Mouse (Mus musculus) forebrain, embryonic 14.5 days (tissue): ENCODE measurements around the gene Dtnb. TPM values are rescaled to one million over a fixed set of nuclear protein-coding genes. Genes with fewer than 3 reads are reported as not detected.

Source experiments
- ATAC-seq: fragments of 200-750 bp; cut with Nextera tagmentation; 2 replicates; pipeline ENCODE4 v1.8.0; 2017; ENCODE audit warnings: mild to moderate bottlenecking, moderate library complexity
- DNase-seq: peaks from one replicate; pipeline ENCODE4 v3.0.0-alpha.2; 2015; ENCODE audit warnings: low spot score
- H3K27ac ChIP-seq: fragments of 300-500 bp; sonication (generic); 2 replicates; pipeline ENCODE4 v1.5.1; 2014; ENCODE audit warnings: low read depth, mild to moderate bottlenecking, control low read depth, low read length, moderate library complexity
- H3K27me3 ChIP-seq: fragments of 300-500 bp; sonication (generic); replicated peaks from 2 replicates; pipeline ENCODE4 v1.6.1; 2014; ENCODE audit warnings: low read length, control low read depth, mixed read lengths; ENCODE audit not compliant: control insufficient read depth, insufficient read depth
- H3K36me3 ChIP-seq: fragments of 300-500 bp; sonication (generic); 2 replicates; pipeline ENCODE4 v1.6.1; 2014; ENCODE audit warnings: low read length, control low read depth; ENCODE audit not compliant: control insufficient read depth, insufficient read depth
- H3K4me1 ChIP-seq: fragments of 300-500 bp; sonication (generic); 2 replicates; pipeline ENCODE4 v1.6.1; 2014; ENCODE audit warnings: antibody characterized with exemption, low read length, control low read depth; ENCODE audit not compliant: control insufficient read depth, insufficient read depth
- H3K4me2 ChIP-seq: fragments of 300-500 bp; sonication (generic); 2 replicates; pipeline ENCODE4 v1.6.1; 2014; ENCODE audit warnings: mild to moderate bottlenecking, control low read depth, low read length
- H3K4me3 ChIP-seq: fragments of 300-500 bp; sonication (generic); 2 replicates; pipeline ENCODE4 v1.5.1; 2014; ENCODE audit warnings: low read depth, low read length, control low read depth
- H3K9ac ChIP-seq: fragments of 300-500 bp; sonication (generic); 2 replicates; pipeline ENCODE4 v1.6.1; 2014; ENCODE audit warnings: mild to moderate bottlenecking, low read length, control low read depth, moderate library complexity
- H3K9me3 ChIP-seq: fragments of 300-500 bp; sonication (generic); replicated peaks from 2 replicates; pipeline ENCODE4 v1.6.1; 2016; ENCODE audit warnings: low read length, control low read depth, mixed read lengths; ENCODE audit not compliant: control insufficient read depth
- WGBS: fragments of 180-500 bp; shearing (Covaris S2); extraction: QIAGEN DNeasy Blood & Tissue Kit; methylation state at CpG from one replicate; pipeline ENCODE4 v1.1.7; 2014; 5-methylcytosine and 5-hydroxymethylcytosine counted together
- polyA plus RNA-seq: library from polyadenylated mRNA; unstranded; fragments of >200 nt; fragmentation: Nextera tagmentation; extraction: Ambion mirVana; gene quantifications from 2 replicates; pipeline ENCODE4 v1.2.1, GENCODE M21; 2014

Gene Dtnb
- polyA plus RNA-seq, 1 experiment from 2014 or later, result 27.3 TPM

DNA sequence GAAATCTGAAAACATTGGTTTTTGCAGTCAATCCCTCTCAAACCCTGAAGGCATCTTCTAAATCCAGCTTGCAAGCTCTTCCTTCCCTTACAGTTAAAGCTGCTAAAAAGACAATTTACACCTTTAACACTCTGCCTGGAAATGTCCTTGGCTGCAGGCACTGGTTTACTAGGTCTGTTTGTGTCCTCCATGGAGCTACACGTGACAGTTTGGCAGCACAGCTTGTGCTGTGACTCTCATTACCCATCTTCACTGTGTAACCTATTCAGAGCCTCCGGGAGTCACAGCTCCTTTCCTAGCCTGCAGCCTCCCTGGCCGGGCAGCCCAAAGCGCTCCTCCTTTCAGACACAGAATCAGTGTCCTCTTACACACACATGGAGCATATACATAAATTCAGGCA is 8.5 kb upstream of the Dtnb start:
- Histone ChIP-seq H3K27me3 (no peaks in the 10 kb centered on the region), H3K27ac (no peak overlapping the region), H3K4me2 (no peak overlapping the region), H3K36me3 (no peaks in the 10 kb centered on the region), H3K9me3 (no peaks in the 10 kb centered on the region), H3K9ac (no peak overlapping the region), H3K4me3 (no peak overlapping the region), H3K4me1 (no peaks in the 10 kb centered on the region)
- ATAC-seq (no peak), DNase-seq (no peak)
- 86% methylated on average over 4 of the region's 4 CpGs for WGBS

DNA sequence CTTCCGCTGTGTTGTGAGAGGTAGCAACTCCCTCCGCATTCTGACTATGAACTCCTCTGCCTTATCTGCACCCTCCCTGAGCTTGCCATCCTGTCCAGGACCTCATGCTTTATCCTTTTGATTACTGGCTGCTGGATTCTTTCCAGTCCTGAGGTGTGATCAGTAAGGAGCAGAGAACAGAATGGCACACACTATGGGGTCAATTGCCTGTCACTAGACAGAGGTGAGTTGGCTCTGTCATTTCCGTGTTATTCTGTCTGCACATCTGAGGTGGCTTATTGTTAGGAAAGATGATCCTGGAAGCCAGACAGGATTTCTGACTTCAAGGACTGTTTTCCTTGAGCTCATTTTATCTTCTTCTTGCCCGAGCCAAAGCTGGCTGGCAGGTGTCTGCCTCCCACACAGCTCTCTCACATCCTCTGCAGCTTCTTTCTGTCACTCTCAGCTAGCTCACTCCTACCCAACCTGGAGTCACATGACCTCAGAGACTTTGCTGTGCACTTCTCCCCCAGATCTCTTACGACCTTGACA is 3.7 kb upstream of the Dtnb start:
- no peak overlapping the region for H3K9ac ChIP-seq
- H3K4me2 ChIP-seq, result no peak overlapping the region
- no peak for DNase-seq
- peaks cover 2% of the 10 kb centered on the region; the same call in 1 of the 2 replicates for H3K4me1 ChIP-seq
- no peaks in the 10 kb centered on the region for H3K9me3 ChIP-seq
- no peaks in the 10 kb centered on the region for H3K27me3 ChIP-seq
- H3K4me3 ChIP-seq, result no peak overlapping the region
- H3K27ac ChIP-seq, result no peak overlapping the region
- H3K36me3 ChIP-seq, result no peaks in the 10 kb centered on the region
- no peak for ATAC-seq
- 82% methylated on average over 5 of the region's 5 CpGs for WGBS

DNA sequence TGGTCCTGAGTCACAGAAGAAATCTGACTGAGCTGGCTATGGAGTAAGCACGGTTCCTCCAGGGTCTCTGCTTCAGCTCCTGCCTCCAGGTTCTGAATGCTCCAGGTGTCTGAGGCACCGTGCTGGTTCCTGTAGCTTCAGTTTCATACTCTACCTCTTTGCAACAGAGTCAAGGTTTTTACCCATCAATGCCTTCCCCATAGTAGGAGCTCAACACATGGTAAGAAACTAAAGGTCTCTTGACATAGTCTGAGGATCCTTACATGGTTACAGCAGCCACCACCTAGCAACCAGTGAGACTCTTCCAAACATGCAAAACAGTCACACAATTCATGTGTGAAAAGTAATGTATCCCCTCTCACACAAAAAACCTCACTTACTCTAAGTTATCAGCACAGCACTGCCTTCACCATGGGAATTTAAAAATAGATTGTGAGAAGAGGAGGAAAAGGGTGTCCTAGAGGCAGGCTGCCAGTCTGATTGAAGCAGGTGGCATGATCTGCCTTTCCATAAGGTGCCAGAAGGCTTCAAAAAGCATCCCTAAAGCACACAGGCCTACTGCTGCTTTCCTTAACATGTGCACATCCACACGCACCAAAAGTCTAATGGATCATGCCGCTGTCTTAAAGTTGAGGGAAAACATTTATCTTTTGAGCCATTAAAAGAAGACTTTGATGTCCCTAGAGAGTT is 1.3 kb upstream of the Dtnb start:
- peak; percentile 8 for DNase-seq
- H3K4me3 ChIP-seq, result no peak overlapping the region
- no peak overlapping the region for H3K4me2 ChIP-seq
- no peak overlapping the region for H3K27ac ChIP-seq
- H3K9ac ChIP-seq, result no peak overlapping the region
- ATAC-seq, result no peak
- H3K27me3 ChIP-seq, result no peaks in the 10 kb centered on the region
- no peaks in the 10 kb centered on the region for H3K36me3 ChIP-seq
- WGBS, result 89% methylated on average over 4 of the region's 4 CpGs
- H3K9me3 ChIP-seq, result no peaks in the 10 kb centered on the region
- H3K4me1 ChIP-seq, result peaks cover 5% of the 10 kb centered on the region; the same call in 1 of the 2 replicates

DNA sequence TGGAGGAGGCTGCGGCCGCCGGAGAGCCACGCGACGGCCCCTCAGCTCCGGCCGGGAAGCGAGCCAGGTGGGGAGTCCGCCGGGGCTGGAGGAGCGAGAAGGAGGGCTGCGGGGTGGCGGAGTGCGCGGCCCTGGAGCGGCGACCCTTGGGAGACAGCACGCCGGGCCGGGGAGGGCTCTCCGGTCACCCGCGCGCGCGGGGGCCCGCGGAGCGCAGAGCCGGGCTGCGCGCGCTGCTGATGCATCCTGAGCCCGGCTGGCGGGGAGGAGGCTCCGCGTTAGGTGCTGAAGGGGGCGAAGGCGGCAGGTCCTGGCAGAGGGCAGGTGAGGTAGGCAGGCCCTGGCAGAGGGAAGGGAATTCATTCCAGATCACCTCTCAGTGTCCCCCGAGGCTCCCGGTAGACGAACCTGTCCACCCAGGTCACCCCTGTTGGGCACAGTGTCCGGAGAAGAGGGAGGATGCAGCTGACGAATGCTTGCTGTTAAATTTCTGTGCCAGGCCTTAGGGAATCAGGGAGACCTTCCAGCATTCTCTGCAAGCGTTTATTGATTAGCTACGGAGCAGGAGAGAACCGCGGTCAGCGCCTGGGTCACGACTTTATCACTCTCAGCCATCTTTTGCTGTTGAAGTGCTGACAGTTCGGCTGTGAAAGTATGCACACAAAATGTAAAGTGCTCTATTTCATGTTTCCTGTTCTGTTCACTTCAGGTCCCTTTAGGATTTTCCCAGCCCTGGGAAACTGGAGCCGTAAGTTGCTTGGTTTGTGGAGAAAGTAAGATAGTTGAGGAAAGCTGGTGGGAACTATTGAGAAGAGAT is 608 bp downstream of the Dtnb start:
- no peaks in the 10 kb centered on the region for H3K27me3 ChIP-seq
- peak overlapping the region; percentile 82 for H3K27ac ChIP-seq
- WGBS, result under 1% methylated on average over 53 of the region's 53 CpGs
- peak overlapping the region; percentile 89 for H3K4me3 ChIP-seq
- no peaks in the 10 kb centered on the region for H3K9me3 ChIP-seq
- peak overlapping the region; percentile 85 for H3K4me2 ChIP-seq
- ATAC-seq, result peak; percentile 85
- H3K9ac ChIP-seq, result peak overlapping the region; percentile 96
- DNase-seq, result peak; percentile 66
- H3K4me1 ChIP-seq, result peaks cover 5% of the 10 kb centered on the region; the same call in 1 of the 2 replicates
- no peaks in the 10 kb centered on the region for H3K36me3 ChIP-seq

DNA sequence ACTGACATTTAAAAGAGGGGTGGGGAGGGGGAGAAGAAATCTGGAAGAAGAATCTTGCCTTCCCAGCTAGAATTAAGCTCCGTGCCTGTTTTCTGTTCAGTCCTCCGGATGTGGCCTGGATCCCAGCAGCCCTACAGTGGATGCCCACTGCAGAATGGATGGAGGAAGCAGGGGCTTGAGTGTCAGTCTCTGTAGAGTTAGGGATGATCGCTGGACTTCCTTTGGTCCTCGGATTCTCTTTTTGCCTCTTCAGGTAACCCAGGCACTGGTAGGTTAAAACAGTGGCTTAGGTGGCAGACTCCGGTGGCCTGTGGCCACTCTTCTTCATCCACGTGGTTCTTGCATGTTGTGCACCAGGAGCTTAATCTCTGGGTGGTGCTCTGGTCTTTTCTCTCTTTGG is 1.2 kb downstream of the Dtnb start:
- H3K4me2 ChIP-seq, result peak overlapping the region; percentile 85
- peaks cover 5% of the 10 kb centered on the region; the same call in 1 of the 2 replicates for H3K4me1 ChIP-seq
- peak overlapping the region; percentile 89 for H3K4me3 ChIP-seq
- H3K36me3 ChIP-seq, result no peaks in the 10 kb centered on the region
- 35% methylated on average over 6 of the region's 6 CpGs for WGBS
- no peak for DNase-seq
- H3K9me3 ChIP-seq, result no peaks in the 10 kb centered on the region
- ATAC-seq, result no peak
- H3K9ac ChIP-seq, result peak overlapping the region; percentile 96
- no peaks in the 10 kb centered on the region for H3K27me3 ChIP-seq
- no peak overlapping the region for H3K27ac ChIP-seq

GRCm38 (mm10) chr12:3574670-3575069 is 2.5 kb downstream of the Dtnb start:
- no peak for DNase-seq
- Histone ChIP-seq H3K9me3 (no peaks in the 10 kb centered on the region), H3K9ac (no peak overlapping the region), H3K4me2 (no peak overlapping the region), H3K4me1 (peaks cover 5% of the 10 kb centered on the region; the same call in 1 of the 2 replicates), H3K36me3 (no peaks in the 10 kb centered on the region), H3K27ac (no peak overlapping the region), H3K4me3 (no peak overlapping the region), H3K27me3 (no peaks in the 10 kb centered on the region)
- no peak for ATAC-seq
- WGBS, result 86% methylated on average over 4 of the region's 4 CpGs

- ATAC-seq (no peak), DNase-seq (peak; percentile 23)
- H3K27me3 ChIP-seq, result no peaks in the 10 kb centered on the region
- H3K36me3 ChIP-seq, result no peaks in the 10 kb centered on the region
- no peaks in the 10 kb centered on the region for H3K9me3 ChIP-seq
- no peak overlapping the region for H3K4me2 ChIP-seq
- H3K4me3 ChIP-seq, result no peak overlapping the region
- no peak overlapping the region for H3K27ac ChIP-seq
- WGBS, result 92% methylated on average over 2 of the region's 2 CpGs
- H3K9ac ChIP-seq, result no peak overlapping the region
- H3K4me1 ChIP-seq, result no peaks in the 10 kb centered on the region
These were observed 7.9 kb downstream of the Dtnb start for GRCm38 (mm10) chr12:3579958-3580530.

- Histone ChIP-seq H3K4me1 (no peaks in the 10 kb centered on the region), H3K27ac (no peak overlapping the region), H3K9ac (no peak overlapping the region), H3K4me2 (no peak overlapping the region), H3K9me3 (no peaks in the 10 kb centered on the region), H3K36me3 (no peaks in the 10 kb centered on the region), H3K27me3 (no peaks in the 10 kb centered on the region), H3K4me3 (no peak overlapping the region)
- WGBS, result 95% methylated on average over 4 of the region's 4 CpGs
- no peak for ATAC-seq
- DNase-seq, result no peak
These were observed 10.4 kb downstream of the Dtnb start for GRCm38 (mm10) chr12:3582604-3583003.
